Mouse (Mus musculus): Measurements from ENCODE around the gene Os9. TPM values are rescaled to one million over a fixed set of nuclear protein-coding genes. Genes with fewer than 3 reads are reported as not detected.
"Not testable (repeated sequence)": the region's sequence is repeated elsewhere in the genome, so short reads cannot be mapped to it uniquely, and the experiment has no call there.

Os9 gene
- polyA plus RNA-seq, 2 experiments from 2014 or later: 78.1 to 142 TPM

DNA sequence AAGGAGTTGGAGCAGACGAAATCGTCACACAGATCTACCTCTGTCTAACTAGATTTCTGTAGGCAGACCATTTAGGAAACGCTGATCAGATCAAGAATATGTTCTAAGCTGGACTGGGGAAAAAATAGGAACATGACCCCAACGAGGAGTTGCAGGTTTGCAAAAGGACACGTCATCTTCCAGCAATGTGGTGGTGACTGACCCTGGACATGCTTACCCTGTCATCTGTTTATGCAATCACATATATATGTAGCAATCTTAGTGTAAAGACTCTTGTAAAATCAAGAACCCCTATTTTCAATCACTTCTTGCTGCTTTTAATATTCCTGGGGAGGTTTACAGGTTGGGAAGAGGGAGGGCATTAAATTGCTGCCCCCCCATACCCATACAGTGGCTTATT, 58.4 kb downstream of the Os9 start:
- ATAC-seq: no peak

DNA sequence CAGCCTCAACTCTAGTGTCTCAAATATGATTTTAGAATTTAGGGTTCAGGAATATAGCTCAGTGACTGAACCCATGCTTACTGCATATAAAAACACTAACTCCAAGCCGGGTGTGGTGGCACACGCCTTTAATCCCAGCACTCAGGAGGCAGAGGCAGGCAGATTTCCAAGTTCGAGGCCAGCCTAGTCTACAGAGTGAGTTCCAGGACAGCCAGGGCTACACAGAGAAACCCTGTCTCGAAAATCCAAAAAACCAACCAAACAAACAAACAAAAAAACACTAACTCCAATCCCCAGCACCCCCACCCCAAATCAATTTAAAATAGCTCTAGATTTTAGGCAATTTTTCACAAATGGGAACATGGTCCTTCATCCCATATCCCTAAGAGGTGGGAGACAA, 58.8 kb downstream of the Os9 start:
- ATAC-seq: not testable (repeated sequence)

DNA sequence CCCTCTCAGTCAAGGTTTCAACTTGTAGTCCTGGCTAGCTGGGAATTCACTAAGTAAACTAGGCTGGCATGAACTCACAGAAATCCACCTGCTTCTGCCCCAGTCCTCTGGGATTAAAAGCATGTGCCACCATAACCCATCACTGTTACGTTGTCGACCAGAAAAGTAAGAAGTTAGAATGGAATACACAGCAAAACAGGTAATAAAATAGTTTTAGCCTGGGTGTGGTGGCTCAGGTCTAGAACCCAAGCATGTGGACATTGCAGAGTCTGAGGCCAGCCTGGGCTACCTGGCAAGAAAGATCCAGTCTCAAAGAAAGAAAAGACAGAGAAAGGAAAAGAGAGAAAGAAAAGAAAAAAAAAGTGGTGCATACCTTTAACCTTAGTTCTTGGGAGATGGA, 59.4 kb downstream of the Os9 start:
- ATAC-seq: no peak

DNA sequence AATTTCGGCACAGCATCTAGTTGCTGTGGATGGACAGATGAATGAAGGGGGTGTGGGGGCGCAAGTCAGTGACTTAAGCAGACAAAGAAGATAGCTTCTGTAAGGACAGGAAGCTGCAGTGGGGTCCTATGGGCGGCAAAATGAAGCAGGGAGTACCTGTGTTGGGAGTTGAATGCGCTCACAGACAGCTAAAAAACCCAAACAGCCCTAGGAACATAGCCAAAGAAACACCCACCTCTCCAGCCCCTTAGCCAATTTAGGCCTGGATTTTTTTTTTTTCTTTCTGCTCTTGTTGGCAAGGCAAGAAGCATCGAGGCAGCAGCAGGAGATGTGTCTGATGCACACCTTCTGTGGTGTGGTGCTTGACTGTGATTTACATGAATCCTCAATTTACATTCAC, 59.8 kb downstream of the Os9 start:
- ATAC-seq: no peak

GRCm38 (mm10) chr10:127059968-127060916, 60.7 kb downstream of the Os9 start, which contains the start of gene March9:
March9 (minus strand) TSS chr10:127060184.
- ATAC-seq: peak; percentile 44

DNA sequence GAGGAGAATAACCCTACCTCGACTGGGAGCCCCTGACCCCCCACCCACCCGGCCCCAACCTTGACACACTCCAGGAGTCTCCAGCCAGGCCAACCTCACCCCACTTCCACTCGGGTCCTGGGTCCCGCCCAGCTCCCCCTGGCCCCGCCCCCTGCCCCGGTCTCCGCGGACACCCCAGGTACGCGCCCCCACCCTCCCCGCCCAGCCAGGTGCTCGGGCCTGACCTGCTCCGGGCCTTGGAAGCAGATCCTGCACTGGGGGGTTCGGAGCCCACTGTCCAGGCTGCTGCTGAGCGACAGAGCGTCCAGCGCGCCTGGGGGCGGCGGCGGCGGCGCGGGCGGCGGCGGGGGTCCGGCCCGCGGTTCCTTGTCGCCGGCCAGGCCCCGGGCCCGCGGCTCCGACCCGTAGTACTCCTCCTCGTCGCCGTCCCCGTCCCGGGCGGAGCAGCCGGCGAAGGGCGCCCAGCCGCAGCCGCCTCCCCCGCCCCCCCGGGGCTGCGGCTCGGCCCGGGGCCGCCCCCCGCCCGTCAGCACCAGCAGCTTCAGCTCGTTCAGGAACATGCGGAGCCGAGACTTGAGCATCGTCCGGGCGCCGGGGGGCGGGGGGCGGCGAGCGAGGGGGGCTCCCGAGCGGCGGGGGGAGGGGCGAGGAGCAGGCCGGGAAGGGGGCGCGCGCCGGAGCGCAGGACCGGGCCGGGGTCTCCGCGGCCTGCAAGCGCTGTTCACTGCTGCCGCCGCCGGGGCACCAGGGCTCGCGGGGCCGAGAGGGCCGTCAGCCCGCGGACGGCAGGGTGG, 61.6 kb downstream of the Os9 start:
- no peak for ATAC-seq

- no peak for ATAC-seq
These were observed 62.2 kb downstream of the Os9 start for GRCm38 (mm10) chr10:127058708-127059107.

DNA sequence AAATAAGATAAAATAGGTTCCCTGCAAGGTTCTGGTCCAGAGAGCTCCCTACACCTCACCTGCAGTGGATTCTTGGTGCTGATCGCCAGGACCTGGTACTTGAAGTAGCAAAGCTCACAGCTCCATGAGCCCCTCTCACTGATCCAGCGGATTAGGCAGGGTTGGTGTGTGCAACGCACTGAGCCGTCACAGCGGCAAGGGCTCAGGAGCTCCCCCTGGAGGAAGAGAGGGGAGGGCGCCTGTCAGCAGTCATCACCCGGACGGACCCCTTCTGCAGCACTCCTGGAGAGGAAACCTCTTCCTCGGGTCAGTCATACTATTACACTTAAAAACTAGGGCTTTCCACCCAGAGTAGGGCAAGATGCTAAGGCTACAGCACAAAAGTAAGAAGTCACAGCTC, 62.8 kb downstream of the Os9 start:
- ATAC-seq: peak; percentile 63

DNA sequence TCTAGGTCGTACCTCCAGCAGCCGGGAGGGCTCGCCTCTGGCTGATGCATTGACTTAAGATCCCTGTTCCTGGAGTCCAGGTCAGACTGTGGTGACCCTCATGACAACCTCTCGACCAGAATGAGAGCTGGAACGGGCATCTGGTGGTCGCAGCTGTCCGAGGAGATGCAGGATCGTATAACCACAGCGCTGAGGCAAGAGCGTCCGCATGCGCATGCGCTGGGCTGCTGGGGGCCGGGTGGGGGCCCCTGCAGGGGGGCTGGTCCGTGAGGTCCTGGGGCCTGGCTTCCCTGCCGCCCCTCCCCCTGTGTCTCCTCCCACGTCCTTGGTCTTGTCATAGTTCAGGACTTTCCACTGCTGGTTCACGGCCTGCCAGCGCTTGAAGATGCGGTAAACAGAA, 64.4 kb downstream of the Os9 start:
- ATAC-seq: no peak

DNA sequence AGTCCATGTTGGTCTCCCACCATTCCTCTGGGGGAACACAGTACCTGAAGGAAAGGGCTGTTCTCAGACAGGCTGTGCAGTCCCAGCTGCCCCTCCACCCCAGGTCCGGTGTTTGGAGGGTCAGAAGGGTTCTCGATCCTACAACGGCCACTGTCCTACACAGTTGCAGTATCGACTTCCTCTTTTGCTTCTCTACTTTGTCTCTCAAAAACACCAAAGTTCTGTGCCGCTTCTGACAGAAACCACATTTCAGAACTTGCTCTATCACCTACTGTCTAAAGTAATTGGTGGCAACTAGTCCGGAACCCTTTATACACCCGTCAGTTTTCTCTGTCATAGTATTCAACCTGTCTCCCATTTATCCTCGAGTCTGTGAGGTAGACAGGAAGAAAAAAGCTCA, 65.5 kb downstream of the Os9 start:
- no peak for ATAC-seq

DNA sequence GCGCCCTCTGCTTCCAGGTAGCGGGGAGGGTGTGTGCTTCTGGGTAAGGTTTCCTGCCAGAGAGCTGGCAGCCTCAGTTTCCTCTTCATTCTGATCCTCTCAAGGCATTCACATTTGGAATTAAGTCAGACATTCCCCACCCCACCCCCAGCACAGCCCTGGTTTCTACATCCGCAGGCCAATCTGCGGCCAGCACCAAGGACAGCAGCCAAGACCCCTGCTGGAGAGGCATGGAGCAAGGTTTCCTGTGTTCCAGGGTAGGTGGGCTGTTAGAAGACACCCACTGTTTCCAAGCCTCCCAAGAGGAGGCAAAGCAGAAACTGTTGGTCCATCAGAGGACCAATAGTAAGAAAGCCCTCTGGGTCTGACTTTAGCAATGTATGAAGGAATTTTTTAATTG, 66.3 kb downstream of the Os9 start:
- no peak for ATAC-seq

GRCm38 (mm10) chr10:127050119-127050474, 70.8 kb downstream of the Os9 start:
- ATAC-seq: peak; percentile 34

- peak; percentile 71 for ATAC-seq
These were observed 71.4 kb downstream of the Os9 start for GRCm38 (mm10) chr10:127049395-127050118.

GRCm38 (mm10) chr10:127048608-127049394, 72.1 kb downstream of the Os9 start:
- ATAC-seq: no peak

GRCm38 (mm10) chr10:127047954-127048353, 73.0 kb downstream of the Os9 start, which contains the start of gene Cyp27b1:
Cyp27b1 (plus strand) TSS chr10:127048250.
- no peak for ATAC-seq

Other genes starting within 250 kb of the Os9 start
- gene Atp23, start 219.8 kb downstream of the Os9 start, polyA plus RNA-seq (2017; shearing (Covaris generic)): 1 to 10 TPM; 2.7 to 6.1 TPM
- gene Ctdsp2, start 142.4 kb downstream of the Os9 start, polyA plus RNA-seq (2017; shearing (Covaris generic)): 10 to 100 TPM; 35.4 to 37.8 TPM
- gene Avil, start 120.4 kb downstream of the Os9 start, polyA plus RNA-seq (2017; shearing (Covaris generic)): under 1 TPM; 0.11 to 0.20 TPM
- 10 to 100 TPM; 38.2 to 54.1 TPM for gene Tsfm, start 90.3 kb downstream of the Os9 start, polyA plus RNA-seq (2017; shearing (Covaris generic))
- 10 to 100 TPM; 29.9 to 30.2 TPM for gene Mettl1, start 79.7 kb downstream of the Os9 start, polyA plus RNA-seq (2017; shearing (Covaris generic))
- gene Eef1akmt3, start 79.6 kb downstream of the Os9 start, polyA plus RNA-seq (2017; shearing (Covaris generic)): under 1 TPM in 1 of 2 experiments, not detected in 1; 0.38 TPM
- under 1 TPM in 1 of 2 experiments, not detected in 1; 0.27 TPM for gene Cyp27b1, start 72.9 kb downstream of the Os9 start, polyA plus RNA-seq (2017; shearing (Covaris generic))
- gene March9, start 60.9 kb downstream of the Os9 start, polyA plus RNA-seq (2017; shearing (Covaris generic)): under 1 TPM; 0.19 to 0.73 TPM
- 100 to 1,000 TPM; 294 to 347 TPM for gene Cdk4, start 57.6 kb downstream of the Os9 start, polyA plus RNA-seq (2017; shearing (Covaris generic))
- 100 to 1,000 TPM in 1 of 2 experiments, 10 to 100 TPM in 1; 87.4 to 109 TPM for gene Tspan31, start 50.9 kb downstream of the Os9 start, polyA plus RNA-seq (2017; shearing (Covaris generic))
- 10 to 100 TPM; 29.8 to 34.6 TPM for gene Agap2, start 45.8 kb downstream of the Os9 start, polyA plus RNA-seq (2017; shearing (Covaris generic))
- 100 to 1,000 TPM; 166 to 206 TPM for gene B4galnt1, start 44.1 kb upstream of the Os9 start, polyA plus RNA-seq (2017; shearing (Covaris generic))
- gene Slc26a10, start 59.5 kb upstream of the Os9 start, polyA plus RNA-seq (2017; shearing (Covaris generic)): 1 to 10 TPM; 2.6 to 2.8 TPM
- gene Arhgef25, start 69.0 kb upstream of the Os9 start, polyA plus RNA-seq (2017; shearing (Covaris generic)): under 1 TPM in 1 of 2 experiments, not detected in 1; 0.38 TPM
- 10 to 100 TPM; 39.4 to 42.2 TPM for gene Dtx3, start 74.6 kb upstream of the Os9 start, polyA plus RNA-seq (2017; shearing (Covaris generic))
- gene Pip4k2c, start 90.5 kb upstream of the Os9 start, polyA plus RNA-seq (2017; shearing (Covaris generic)): 10 to 100 TPM; 24.2 to 39.3 TPM
- gene Kif5a, start 142.2 kb upstream of the Os9 start, polyA plus RNA-seq (2017; shearing (Covaris generic)): not detected
- 10 to 100 TPM; 43.8 to 48.0 TPM for gene Dctn2, start 145.2 kb upstream of the Os9 start, polyA plus RNA-seq (2017; shearing (Covaris generic))
- 10 to 100 TPM in 1 of 2 experiments, 1 to 10 TPM in 1; 4.0 to 14.7 TPM for gene Mbd6, start 167.9 kb upstream of the Os9 start, polyA plus RNA-seq (2017; shearing (Covaris generic))
- 10 to 100 TPM; 20.4 to 33.2 TPM for gene Mars, start 190.7 kb upstream of the Os9 start, polyA plus RNA-seq (2017; shearing (Covaris generic))
- gene Arhgap9, start 200.8 kb upstream of the Os9 start, polyA plus RNA-seq (2017; shearing (Covaris generic)): 100 to 1,000 TPM in 1 of 2 experiments, 10 to 100 TPM in 1; 92.4 to 118 TPM
- under 1 TPM; 0.19 to 0.75 TPM for gene Gli1, start 220.8 kb upstream of the Os9 start, polyA plus RNA-seq (2017; shearing (Covaris generic))
- gene Inhbe, start 233.3 kb upstream of the Os9 start, polyA plus RNA-seq (2017; shearing (Covaris generic)): not detected
- gene Inhbc, start 249.3 kb upstream of the Os9 start, polyA plus RNA-seq (2017; shearing (Covaris generic)): not detected